In genomic region chr7:129003150-129003549, GRCm38 (mm10) we compare ENCODE assay signal across 25 mouse cellular contexts.
A peak's percentile ranks its signal among the peaks of the same experiment; 100 is the strongest.
DNase-seq lines count a peak whose midpoint lies in the region; ATAC-seq and TF ChIP-seq lines count a peak whose summit lies in the region.
"Had no signal": no experiment of that assay in that cellular context is flagged by ENCODE, and none has a peak within 500 bp of the region (broad histone marks: within the 10 kb centered on the region; RNA-seq: fewer than 3 reads in every experiment).

No protein-coding gene starts in this region.

- H3K27me3 ChIP-seq in intestine, embryonic 15.5 days (replicated peaks): no peaks in the 10 kb centered on the region
- no peaks in the 10 kb centered on the region for H3K27me3 ChIP-seq in intestine, embryonic 16.5 days (replicated peaks; ENCODE audit: control insufficient read depth, insufficient read depth, low read length)
- no peaks in the 10 kb centered on the region for H3K27me3 ChIP-seq in lung, embryonic 16.5 days (ENCODE audit: control insufficient read depth, insufficient read depth, low read depth, low read length)
- no peaks in the 10 kb centered on the region for H3K27me3 ChIP-seq in lung, postnatal 0 days (replicated peaks; ENCODE audit: insufficient read depth, low read length)
- H3K27me3 ChIP-seq in midbrain, embryonic 10.5 days (ENCODE audit: low read depth, poor library complexity, severe bottlenecking): no peaks in the 10 kb centered on the region
- H3K27me3 ChIP-seq: forebrain, embryonic 13.5 days; heart, embryonic 13.5 days had no signal

- no peaks in the 10 kb centered on the region for H3K4me1 ChIP-seq in intestine, embryonic 15.5 days (replicated peaks)
- no peaks in the 10 kb centered on the region for H3K4me1 ChIP-seq in intestine, embryonic 16.5 days (ENCODE audit: control insufficient read depth, insufficient read depth, low read length)
- 0 out of 2 replicates have a peak, but pooled peaks cover 2% of the 10 kb centered on the region for H3K4me1 ChIP-seq in lung, embryonic 16.5 days (replicated peaks; ENCODE audit: control insufficient read depth, insufficient read depth, low read length)
- H3K4me1 ChIP-seq in lung, postnatal 0 days (ENCODE audit: insufficient read depth, low read depth, low read length): no peaks in the 10 kb centered on the region
- no peaks in the 10 kb centered on the region for H3K4me1 ChIP-seq in midbrain, embryonic 10.5 days
- H3K4me1 ChIP-seq: forebrain, embryonic 10.5 days; forebrain, embryonic 13.5 days; heart, embryonic 13.5 days had no signal

- H3K9ac ChIP-seq in intestine, embryonic 15.5 days: no peak overlapping the region
- H3K9ac ChIP-seq in intestine, embryonic 16.5 days (ENCODE audit: low read depth, low read length): no peak overlapping the region
- no peak overlapping the region for H3K9ac ChIP-seq in lung, embryonic 16.5 days (ENCODE audit: low read length)
- H3K9ac ChIP-seq in lung, postnatal 0 days (replicated peaks; ENCODE audit: low read depth): no peak overlapping the region
- H3K9ac ChIP-seq: forebrain, embryonic 13.5 days; heart, embryonic 13.5 days; hindbrain, embryonic 14.5 days had no signal

- TF ChIP-seq EP300 in lung, postnatal 0 days (IDR thresholded peaks at IDR 0.05): peak; percentile 72

- H3K9me3 ChIP-seq in intestine, embryonic 15.5 days: no peaks in the 10 kb centered on the region
- no peaks in the 10 kb centered on the region for H3K9me3 ChIP-seq in intestine, embryonic 16.5 days (ENCODE audit: control insufficient read depth, low read length)
- no peaks in the 10 kb centered on the region for H3K9me3 ChIP-seq in lung, embryonic 16.5 days (ENCODE audit: control insufficient read depth, low read length)
- H3K9me3 ChIP-seq in lung, postnatal 0 days (ENCODE audit: low read length): no peaks in the 10 kb centered on the region
- H3K9me3 ChIP-seq in midbrain, embryonic 10.5 days (replicated peaks): no peaks in the 10 kb centered on the region
- H3K9me3 ChIP-seq: forebrain, embryonic 10.5 days; forebrain, embryonic 13.5 days; heart, embryonic 13.5 days had no signal

- peak; percentile 69 for DNase-seq in lung, postnatal 0 days (ENCODE audit: low spot score)
- DNase-seq in lung, postnatal 25 days (ENCODE audit: low spot score): peak; percentile 24
- no peak for DNase-seq in midbrain, embryonic 10.5 days (ENCODE audit: low spot score)
- DNase-seq in adrenal gland, postnatal 36 days: no peak
- DNase-seq in frontal cortex, adult 2 months (ENCODE audit: extremely low spot score in 1 of 2, low spot score in 1 of 2): no peak
- DNase-seq: adrenal gland, postnatal 14 days; cerebellum, adult 11-12 months; cerebellum, adult 8-10 months; cerebellum, postnatal 10 days; cerebellum, postnatal 36 days; gastrocnemius, adult 2 months; gastrocnemius, postnatal 25 days; heart, adult 2 months; heart, postnatal 14 days; heart, postnatal 4 days had no signal

- no peak for TF ChIP-seq CTCF in lung, postnatal 0 days (IDR thresholded peaks at IDR 0.05)

- ATAC-seq in intestine, embryonic 15.5 days: peak; percentile 49
- ATAC-seq in intestine, embryonic 16.5 days: no peak
- ATAC-seq in lung, embryonic 16.5 days (ENCODE audit: low read depth): peak; percentile 95
- ATAC-seq in lung, postnatal 0 days: peak; percentile 92
- ATAC-seq: CD4-positive, CD25-positive, alpha-beta regulatory T cell, adult 4 months; forebrain, embryonic 13.5 days; forebrain, embryonic 16.5 days; hindbrain, postnatal 0 days had no signal

- no peak overlapping the region for H3K4me3 ChIP-seq in intestine, embryonic 15.5 days (replicated peaks)
- H3K4me3 ChIP-seq in intestine, embryonic 16.5 days (ENCODE audit: low read length): no peak overlapping the region
- no peak overlapping the region for H3K4me3 ChIP-seq in lung, embryonic 16.5 days (ENCODE audit: low read length)
- no peak overlapping the region for H3K4me3 ChIP-seq in lung, postnatal 0 days (ENCODE audit: low read depth, low read length)
- H3K4me3 ChIP-seq in midbrain, embryonic 10.5 days: no peak overlapping the region
- H3K4me3 ChIP-seq: forebrain, embryonic 10.5 days; forebrain, embryonic 13.5 days; gastrocnemius, adult 2 months; heart, adult 2 months; heart, embryonic 13.5 days had no signal

- no peaks in the 10 kb centered on the region for H3K36me3 ChIP-seq in intestine, embryonic 15.5 days
- no peaks in the 10 kb centered on the region for H3K36me3 ChIP-seq in intestine, embryonic 16.5 days (ENCODE audit: control insufficient read depth, insufficient read depth, low read length)
- H3K36me3 ChIP-seq in lung, embryonic 16.5 days (ENCODE audit: control insufficient read depth, insufficient read depth, low read length): no peaks in the 10 kb centered on the region
- H3K36me3 ChIP-seq in lung, postnatal 0 days (ENCODE audit: insufficient read depth, low read length): no peaks in the 10 kb centered on the region
- no peaks in the 10 kb centered on the region for H3K36me3 ChIP-seq in midbrain, embryonic 10.5 days
- H3K36me3 ChIP-seq: forebrain, embryonic 10.5 days; heart, embryonic 13.5 days had no signal

- H3K4me2 ChIP-seq in intestine, embryonic 15.5 days (replicated peaks): no peak overlapping the region
- H3K4me2 ChIP-seq in intestine, embryonic 16.5 days (ENCODE audit: low read depth, low read length): no peak overlapping the region
- no peak overlapping the region for H3K4me2 ChIP-seq in lung, embryonic 16.5 days (ENCODE audit: low read depth, low read length)
- no peak overlapping the region for H3K4me2 ChIP-seq in lung, postnatal 0 days (replicated peaks; ENCODE audit: low read depth, low read length)
- H3K4me2 ChIP-seq: forebrain, embryonic 13.5 days; heart, embryonic 13.5 days; hindbrain, embryonic 14.5 days had no signal

- no peak overlapping the region for H3K27ac ChIP-seq in intestine, embryonic 15.5 days
- H3K27ac ChIP-seq in intestine, embryonic 16.5 days (ENCODE audit: low read length): no peak overlapping the region
- H3K27ac ChIP-seq in lung, embryonic 16.5 days (ENCODE audit: low read length): peak overlapping the region; percentile 65
- H3K27ac ChIP-seq in lung, postnatal 0 days (ENCODE audit: low read length): no peak overlapping the region
- H3K27ac ChIP-seq in midbrain, embryonic 10.5 days (replicated peaks): no peak overlapping the region
- H3K27ac ChIP-seq: forebrain, embryonic 10.5 days; forebrain, embryonic 13.5 days; gastrocnemius, adult 2 months; heart, adult 2 months; heart, embryonic 13.5 days; hindbrain, embryonic 14.5 days; hindbrain, postnatal 0 days had no signal

- WGBS in intestine, embryonic 15.5 days: 54% methylated on average over 1 of the region's 1 CpGs
- WGBS in intestine, embryonic 16.5 days: 72% methylated on average over 1 of the region's 1 CpGs
- WGBS in lung, embryonic 16.5 days: 50% methylated on average over 1 of the region's 1 CpGs
- WGBS in lung, postnatal 0 days: 24% methylated on average over 1 of the region's 1 CpGs
- WGBS in midbrain, embryonic 10.5 days: 83% methylated on average over 1 of the region's 1 CpGs

Comparison
In these comparisons a context has a peak if more than half of its experiments do, and no peak if none do; other contexts are left out.
1. DNase-seq: peak in lung, postnatal 0 days (single experiment) and lung, postnatal 25 days (single experiment); none in midbrain, embryonic 10.5 days (single experiment), adrenal gland, postnatal 36 days (0 of 2) and frontal cortex, adult 2 months (0 of 2).